Mouse (Mus musculus) kidney, postnatal 25 days (tissue): ENCODE data around the gene Syvn1.
"Not testable (repeated sequence)": the region's sequence is repeated elsewhere in the genome, so short reads cannot be mapped to it uniquely, and the experiment has no call there.

Experiments
- DNase-seq, 2 experiments: peaks; one replicate each; pipeline ENCODE4 v3.0.0; 2021; ENCODE audit warnings: mixed read lengths in 2 of 2

Gene Syvn1

GRCm38 (mm10) chr19:6042293-6042692 is 4.1 kb upstream of the Syvn1 start:
- no peak for DNase-seq

GRCm38 (mm10) chr19:6044102-6044501 is 2.3 kb upstream of the Syvn1 start:
- DNase-seq: not testable (repeated sequence)

GRCm38 (mm10) chr19:6045366-6046293 is 746 bp upstream of the Syvn1 start:
- DNase-seq: no peak

GRCm38 (mm10) chr19:6047154-6047898 is 950 bp downstream of the Syvn1 start:
- no peak for DNase-seq

GRCm38 (mm10) chr19:6047899-6048166 is 1.5 kb downstream of the Syvn1 start:
- no peak for DNase-seq

- DNase-seq: no peak
Measured at GRCm38 (mm10) chr19:6048681-6049410, 2.5 kb downstream of the Syvn1 start.

- no peak for DNase-seq
Measured at GRCm38 (mm10) chr19:6052516-6052915, 6.1 kb downstream of the Syvn1 start.

- no peak for DNase-seq
Measured at GRCm38 (mm10) chr19:6054296-6054695, 7.9 kb downstream of the Syvn1 start.

GRCm38 (mm10) chr19:6056696-6057095 is 10.3 kb downstream of the Syvn1 start:
- peak in 1 of 2 experiments; percentile 36 for DNase-seq

- peak; percentile 99 to 100 for DNase-seq
Measured at GRCm38 (mm10) chr19:6057313-6058096, 11.1 kb downstream of the Syvn1 start, which contains the start of the genes Mrpl49 and Fau. Gene Mrpl49, minus strand, starts transcription at chr19:6057785. Gene Fau, plus strand, starts transcription at chr19:6057844.

GRCm38 (mm10) chr19:6058513-6058912 is 12.1 kb downstream of the Syvn1 start:
- no peak for DNase-seq

GRCm38 (mm10) chr19:6058966-6059365 is 12.6 kb downstream of the Syvn1 start:
- peak in 1 of 2 experiments; percentile 53 for DNase-seq

- DNase-seq: peak; percentile 97
Measured at GRCm38 (mm10) chr19:6061021-6061533, 14.7 kb downstream of the Syvn1 start, which contains the start of gene Znhit2. Gene Znhit2, plus strand, starts transcription at chr19:6061192.

- peak; percentile 52 to 80 for DNase-seq
Measured at GRCm38 (mm10) chr19:6061641-6062302, 15.4 kb downstream of the Syvn1 start.

- DNase-seq: peak in 1 of 2 experiments; percentile 37
Measured at GRCm38 (mm10) chr19:6062418-6062817, 16.0 kb downstream of the Syvn1 start.

GRCm38 (mm10) chr19:6063081-6063480 is 16.7 kb downstream of the Syvn1 start:
- DNase-seq: peak in 1 of 2 experiments; percentile 30

- DNase-seq: peak in 1 of 2 experiments; percentile 44
Measured at GRCm38 (mm10) chr19:6066571-6066970, 20.2 kb downstream of the Syvn1 start.

- DNase-seq: peak; percentile 89 to 90
Measured at GRCm38 (mm10) chr19:6067011-6067723, 20.8 kb downstream of the Syvn1 start.

- DNase-seq: peak; percentile 94 to 97
Measured at GRCm38 (mm10) chr19:6067724-6068415, 21.5 kb downstream of the Syvn1 start, which contains the start of gene Tm7sf2. Gene Tm7sf2, minus strand, starts transcription at chr19:6068373.

GRCm38 (mm10) chr19:6068951-6069350 is 22.6 kb downstream of the Syvn1 start:
- no peak for DNase-seq
